Mouse (Mus musculus) midbrain, embryonic 11.5 days (tissue): ENCODE data around the gene Ubqln1. TPM values are rescaled to one million over a fixed set of nuclear protein-coding genes. Genes with fewer than 3 reads are reported as not detected.

Experiments used
- ATAC-seq: fragments of 200-750 bp; cut with Nextera tagmentation; 2 replicates; pipeline ENCODE4 v1.8.0; 2017; ENCODE audit warnings: moderate TSS enrichment, moderate library complexity; ENCODE audit not compliant: low FRiP score
- DNase-seq: peaks from one replicate; pipeline ENCODE4 v3.0.0; 2015; ENCODE audit warnings: low spot score; ENCODE audit errors: missing footprints
- H3K27ac ChIP-seq: fragments of 300-500 bp; sonication (generic); 2 replicates; pipeline ENCODE4 v1.5.1; 2014; ENCODE audit warnings: low read depth, low read length
- H3K27me3 ChIP-seq: fragments of 300-500 bp; sonication (generic); 2 replicates; pipeline ENCODE4 v1.6.1; 2014; ENCODE audit warnings: mild to moderate bottlenecking, low read length, moderate library complexity, mixed read lengths; ENCODE audit not compliant: control insufficient read depth, insufficient read depth
- H3K36me3 ChIP-seq: fragments of 300-500 bp; sonication (generic); 2 replicates; pipeline ENCODE4 v1.6.1; 2014; ENCODE audit warnings: mild to moderate bottlenecking, low read length, moderate library complexity, mixed read lengths; ENCODE audit not compliant: control insufficient read depth, insufficient read depth
- H3K4me1 ChIP-seq: fragments of 300-500 bp; sonication (generic); 2 replicates; pipeline ENCODE4 v1.6.1; 2014; ENCODE audit warnings: low read length; ENCODE audit not compliant: control insufficient read depth, insufficient read depth
- H3K4me2 ChIP-seq: fragments of 300-500 bp; sonication (generic); 2 replicates; pipeline ENCODE4 v1.6.1; 2014; ENCODE audit warnings: mild to moderate bottlenecking, moderate library complexity
- H3K4me3 ChIP-seq: fragments of 300-500 bp; sonication (generic); 2 replicates; pipeline ENCODE4 v1.5.1; 2014; ENCODE audit warnings: low read depth, low read length
- H3K9ac ChIP-seq: fragments of 300-500 bp; sonication (generic); 2 replicates; pipeline ENCODE4 v1.6.1; 2014; ENCODE audit warnings: low read length
- H3K9me3 ChIP-seq: fragments of 300-500 bp; sonication (generic); 2 replicates; pipeline ENCODE4 v1.6.1; 2016; ENCODE audit warnings: low read length; ENCODE audit not compliant: control insufficient read depth
- WGBS: fragments of 180-500 bp; shearing (Covaris S2); extraction: QIAGEN DNeasy Blood & Tissue Kit; methylation state at CpG from one replicate; pipeline ENCODE4 v1.1.7; 2014; 5-methylcytosine and 5-hydroxymethylcytosine counted together
- polyA plus RNA-seq: library from polyadenylated mRNA; unstranded; fragments of >200 nt; fragmentation: Nextera tagmentation; extraction: Ambion mirVana; gene quantifications from 2 replicates; pipeline ENCODE4 v1.2.1, GENCODE M21; 2014

Ubqln1 gene
- polyA plus RNA-seq, 1 experiment from 2014 or later: 155 TPM

DNA sequence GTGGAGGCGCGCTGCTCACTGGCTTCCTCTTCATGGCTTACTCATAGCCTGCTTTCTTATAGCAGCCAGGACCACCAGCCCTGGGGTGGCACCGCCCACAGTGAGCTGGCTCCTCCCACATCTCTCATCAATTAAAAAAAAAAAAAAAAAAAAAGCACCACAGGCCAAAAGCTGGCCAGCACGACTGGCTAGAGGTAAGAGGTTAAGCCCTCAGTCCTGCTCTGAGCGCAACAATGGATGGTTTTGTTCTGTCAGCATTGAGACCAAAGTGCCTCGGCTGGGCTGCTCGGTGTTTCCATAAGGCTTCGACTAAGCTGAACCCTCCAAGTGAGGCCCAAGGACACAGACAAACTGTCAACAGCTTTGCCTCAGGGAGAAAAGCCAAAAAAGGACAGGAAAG is 10.2 kb upstream of the Ubqln1 start:
- Histone ChIP-seq H3K9ac (no peak overlapping the region), H3K9me3 (no peaks in the 10 kb centered on the region; the same call in 1 of the 2 replicates), H3K36me3 (no peaks in the 10 kb centered on the region), H3K4me3 (no peak overlapping the region), H3K4me2 (no peak overlapping the region), H3K27me3 (no peaks in the 10 kb centered on the region), H3K4me1 (no peaks in the 10 kb centered on the region), H3K27ac (no peak overlapping the region)
- ATAC-seq (no peak), DNase-seq (no peak)
- WGBS: 53% methylated on average over 8 of the region's 8 CpGs

DNA sequence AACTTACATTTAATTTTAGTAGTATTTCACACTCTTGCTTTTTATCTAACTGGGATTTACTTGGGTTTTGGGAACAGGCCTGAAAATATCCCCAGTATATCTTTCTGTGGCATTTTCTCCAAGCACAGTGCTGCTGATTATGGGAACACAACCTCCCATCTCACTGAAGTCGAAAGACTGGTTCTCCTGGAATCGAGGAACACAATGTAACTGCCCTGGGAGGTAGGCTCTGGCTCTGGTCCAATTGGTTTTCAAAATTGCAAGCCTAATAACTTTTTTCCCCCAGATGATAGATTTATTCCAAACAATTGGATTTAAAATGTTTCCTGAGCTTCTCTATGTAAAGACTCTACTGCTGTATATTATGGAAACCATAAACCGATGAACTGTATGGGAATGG is 4.8 kb upstream of the Ubqln1 start:
- Histone ChIP-seq H3K36me3 (no peaks in the 10 kb centered on the region), H3K9ac (no peak overlapping the region), H3K9me3 (no peaks in the 10 kb centered on the region), H3K4me1 (peaks cover 6% of the 10 kb centered on the region), H3K4me3 (no peak overlapping the region), H3K27ac (no peak overlapping the region), H3K4me2 (no peak overlapping the region), H3K27me3 (no peaks in the 10 kb centered on the region)
- DNase-seq: no peak
- no peak for ATAC-seq
- 90% methylated on average over 3 of the region's 3 CpGs for WGBS

DNA sequence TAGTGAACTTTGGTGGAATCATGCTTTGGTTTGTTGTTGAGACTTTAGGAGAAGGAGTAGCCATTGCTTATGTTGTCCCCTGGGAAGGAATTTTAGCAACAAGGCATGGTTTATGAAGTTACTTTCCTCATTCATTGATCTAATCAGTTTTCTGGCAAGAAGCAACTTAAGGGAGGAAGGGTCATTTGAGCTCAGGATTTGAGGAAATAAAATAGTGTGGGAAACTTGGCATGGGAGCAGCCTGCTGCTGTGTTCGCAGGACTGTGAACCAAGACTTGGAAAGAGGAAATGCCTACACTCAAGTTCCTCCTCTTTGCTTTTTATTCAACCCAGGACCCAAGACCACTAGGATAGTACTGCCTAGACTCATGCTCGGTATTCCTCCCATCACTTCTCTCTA is 2.1 kb upstream of the Ubqln1 start:
- Histone ChIP-seq H3K36me3 (no peaks in the 10 kb centered on the region), H3K27ac (no peak overlapping the region), H3K4me1 (peaks cover 18% of the 10 kb centered on the region), H3K4me2 (no peak overlapping the region), H3K4me3 (no peak overlapping the region), H3K27me3 (no peaks in the 10 kb centered on the region), H3K9me3 (no peaks in the 10 kb centered on the region), H3K9ac (no peak overlapping the region)
- 87% methylated on average over 2 of the region's 2 CpGs for WGBS
- DNase-seq (no peak), ATAC-seq (no peak)

DNA sequence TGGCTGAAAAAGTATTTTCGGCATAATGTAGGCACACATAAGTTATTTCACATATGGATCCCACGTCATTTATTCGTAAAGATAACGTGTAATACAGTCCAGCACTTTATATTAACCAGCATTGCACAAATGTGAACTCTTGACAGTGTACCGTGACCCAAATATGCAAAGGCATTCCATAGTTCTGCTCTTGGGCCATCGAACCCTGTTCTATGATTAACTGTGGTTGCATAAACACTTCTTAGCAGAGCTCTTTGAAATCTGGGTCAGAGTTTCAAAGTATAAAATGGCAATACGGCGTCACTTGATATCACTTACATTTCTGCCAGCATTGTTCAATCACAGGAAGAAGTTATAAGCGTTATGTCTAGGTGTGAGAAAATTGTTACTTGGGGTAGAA is 942 bp upstream of the Ubqln1 start:
- WGBS: 92% methylated on average over 9 of the region's 9 CpGs
- no peak for DNase-seq
- Histone ChIP-seq H3K27ac (no peak overlapping the region), H3K27me3 (no peaks in the 10 kb centered on the region), H3K4me2 (peak overlapping the region; percentile 63), H3K36me3 (no peaks in the 10 kb centered on the region), H3K4me3 (0 out of 2 replicates have a peak overlapping the region, but pooled peaks have one; percentile 84), H3K9ac (peak overlapping the region; percentile 92), H3K4me1 (peaks cover 18% of the 10 kb centered on the region), H3K9me3 (no peaks in the 10 kb centered on the region)
- no peak for ATAC-seq

DNA sequence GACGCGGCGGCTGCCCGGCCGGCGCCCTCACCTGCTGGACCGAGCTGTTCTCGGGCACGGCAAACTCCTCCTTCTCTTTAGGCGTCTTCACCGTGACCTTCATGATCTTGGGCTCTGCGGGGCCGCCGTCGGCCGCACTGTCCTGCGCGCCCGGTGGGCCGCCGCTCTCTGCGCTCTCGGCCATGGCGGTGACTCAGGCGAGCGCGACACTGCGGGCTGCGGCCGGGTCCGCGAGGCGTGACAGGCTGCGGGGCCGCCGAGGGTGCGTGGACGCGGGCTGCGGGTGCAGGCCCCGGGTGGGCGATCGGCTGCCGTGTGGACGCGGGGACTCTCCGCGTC is 231 bp downstream of the Ubqln1 start:
- H3K9ac ChIP-seq: peak overlapping the region; percentile 92
- H3K4me1 ChIP-seq: peaks cover 18% of the 10 kb centered on the region
- ATAC-seq (peak; percentile 87), DNase-seq (no peak)
- H3K4me3 ChIP-seq: peak overlapping the region; percentile 84
- H3K36me3 ChIP-seq: no peaks in the 10 kb centered on the region
- under 1% methylated on average over 45 of the region's 48 CpGs for WGBS
- peak overlapping the region; percentile 57 for H3K27ac ChIP-seq
- H3K27me3 ChIP-seq: no peaks in the 10 kb centered on the region
- no peaks in the 10 kb centered on the region for H3K9me3 ChIP-seq
- peak overlapping the region; percentile 63 for H3K4me2 ChIP-seq

DNA sequence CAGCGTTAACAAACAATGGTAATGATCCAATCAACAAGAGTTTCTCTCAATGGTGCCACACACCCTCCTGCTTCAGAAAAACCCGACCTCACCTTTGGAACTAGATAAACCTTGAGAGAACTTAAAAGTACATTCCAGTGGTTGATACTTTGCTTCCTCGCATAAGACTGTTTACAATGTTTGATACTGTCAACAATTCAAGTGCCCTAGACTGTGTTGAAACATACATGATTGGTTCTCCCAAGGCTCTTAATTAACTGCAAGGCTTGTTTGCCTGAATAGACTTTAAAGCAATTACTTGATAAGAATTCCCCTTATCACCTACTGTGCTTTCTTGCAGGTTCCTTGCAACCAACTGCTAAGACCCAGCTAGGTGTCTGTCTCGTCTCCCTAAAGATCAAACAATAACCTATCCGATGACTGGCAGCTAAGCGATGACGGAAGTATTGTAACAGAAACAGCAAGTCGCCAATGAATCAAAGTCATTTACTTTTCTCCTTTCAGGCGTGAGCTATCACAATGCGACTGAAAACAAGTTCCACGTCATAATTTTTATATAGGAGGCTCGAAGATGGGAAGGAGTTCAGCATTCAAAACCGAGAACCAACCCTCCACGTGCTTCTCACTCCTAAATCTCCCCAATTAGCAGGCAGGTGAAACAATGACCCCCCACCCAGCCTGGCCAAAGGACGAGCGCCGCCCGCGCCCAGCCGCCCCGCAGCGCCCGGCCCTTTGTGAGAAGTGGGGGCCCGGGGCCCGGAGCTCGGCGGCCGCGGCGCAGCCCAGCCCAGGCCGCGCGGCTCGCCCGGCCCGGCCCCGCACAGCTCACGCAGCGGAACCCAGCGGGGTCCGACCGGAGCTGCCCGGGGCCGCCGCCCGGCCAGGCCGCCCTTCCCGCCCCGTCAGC is 854 bp downstream of the Ubqln1 start:
- ATAC-seq: peak; percentile 84

DNA sequence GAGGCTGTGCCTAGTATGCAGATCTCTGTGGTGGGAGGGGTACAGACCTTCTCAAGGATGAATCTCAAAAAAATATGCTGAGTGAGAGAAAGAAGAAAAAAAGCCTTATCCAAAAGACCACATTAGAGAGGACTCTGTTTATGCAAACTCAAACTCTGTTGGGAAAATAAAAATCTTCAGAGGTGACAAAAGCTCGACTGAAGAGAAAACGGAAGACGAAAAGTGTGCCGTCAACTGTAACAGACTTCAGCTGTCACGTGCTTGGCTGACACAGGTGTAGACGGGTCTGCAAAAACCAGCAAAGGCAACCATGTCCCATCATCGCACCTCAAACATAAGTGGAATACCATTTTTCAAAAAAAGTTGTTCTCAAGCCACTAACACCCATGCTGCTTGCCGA is 1.7 kb downstream of the Ubqln1 start:
- H3K9ac ChIP-seq: peak overlapping the region; percentile 33
- H3K9me3 ChIP-seq: no peaks in the 10 kb centered on the region
- H3K36me3 ChIP-seq: no peaks in the 10 kb centered on the region
- no peaks in the 10 kb centered on the region for H3K27me3 ChIP-seq
- peak overlapping the region; percentile 84; the same call in 1 of the 2 replicates for H3K4me3 ChIP-seq
- peak overlapping the region; percentile 63 for H3K4me2 ChIP-seq
- ATAC-seq (no peak), DNase-seq (no peak)
- H3K27ac ChIP-seq: no peak overlapping the region
- WGBS: 75% methylated on average over 8 of the region's 8 CpGs
- H3K4me1 ChIP-seq: peaks cover 18% of the 10 kb centered on the region

More for the DNA sequence above, 854 bp downstream of the Ubqln1 start:
- no peaks in the 10 kb centered on the region for H3K36me3 ChIP-seq
- H3K9ac ChIP-seq: peak overlapping the region; percentile 92
- peaks cover 18% of the 10 kb centered on the region for H3K4me1 ChIP-seq
- WGBS: 4% methylated on average over 26 of the region's 49 CpGs
- peak overlapping the region; percentile 63 for H3K4me2 ChIP-seq
- peak; percentile 86 for DNase-seq
- no peaks in the 10 kb centered on the region for H3K9me3 ChIP-seq
- peak overlapping the region; percentile 57 for H3K27ac ChIP-seq
- no peaks in the 10 kb centered on the region for H3K27me3 ChIP-seq
- peak overlapping the region; percentile 84 for H3K4me3 ChIP-seq

DNA sequence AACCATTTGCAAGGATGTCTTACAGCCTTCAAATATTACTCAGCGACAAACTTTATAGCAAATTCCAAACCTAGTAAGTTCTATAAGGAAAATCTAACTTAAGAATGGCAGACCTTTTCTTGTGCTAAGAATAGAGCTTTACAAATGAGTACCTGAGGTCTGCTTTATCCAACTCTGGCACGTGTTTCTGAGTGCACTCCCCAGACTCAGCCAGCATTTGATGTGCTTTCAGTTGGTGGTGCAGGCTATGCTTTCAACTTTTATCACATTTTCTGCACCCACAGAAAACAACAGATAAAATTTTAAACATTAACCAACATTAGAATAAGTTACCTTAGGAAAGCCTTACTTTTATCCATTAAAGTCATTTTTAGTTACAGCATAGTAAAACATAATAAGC is 2.9 kb downstream of the Ubqln1 start:
- H3K4me2 ChIP-seq: no peak overlapping the region
- ATAC-seq: no peak
- no peak overlapping the region for H3K4me3 ChIP-seq
- 84% methylated on average over 2 of the region's 2 CpGs for WGBS
- no peak overlapping the region for H3K9ac ChIP-seq
- H3K27ac ChIP-seq: no peak overlapping the region
- DNase-seq: no peak
- no peaks in the 10 kb centered on the region for H3K27me3 ChIP-seq
- no peaks in the 10 kb centered on the region for H3K9me3 ChIP-seq
- no peaks in the 10 kb centered on the region for H3K36me3 ChIP-seq
- H3K4me1 ChIP-seq: peaks cover 18% of the 10 kb centered on the region

DNA sequence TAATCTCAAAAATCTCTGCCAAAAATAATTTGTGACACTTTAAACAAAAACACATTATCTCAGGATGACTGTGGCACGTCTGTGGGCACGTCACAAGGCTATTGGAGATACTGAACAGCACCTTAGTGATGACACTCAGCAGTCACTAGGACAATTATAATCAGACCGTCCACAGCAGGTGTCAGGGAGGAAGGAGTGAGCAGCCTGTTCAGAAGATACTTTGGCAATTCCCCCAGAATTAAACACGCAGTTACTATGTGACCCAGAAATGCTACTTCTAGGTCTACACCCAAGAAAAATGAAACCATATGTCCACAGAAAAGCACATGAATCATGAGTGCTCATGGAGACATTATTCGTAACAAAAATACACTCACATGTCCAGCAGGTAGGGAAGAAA is 5.0 kb downstream of the Ubqln1 start:
- H3K4me1 ChIP-seq: peaks cover 11% of the 10 kb centered on the region
- H3K9ac ChIP-seq: no peak overlapping the region
- 89% methylated on average over 5 of the region's 5 CpGs for WGBS

More for the DNA sequence above, 5.0 kb downstream of the Ubqln1 start:
- ATAC-seq (no peak), DNase-seq (no peak)
- no peak overlapping the region for H3K4me3 ChIP-seq
- H3K4me2 ChIP-seq: no peak overlapping the region
- no peaks in the 10 kb centered on the region for H3K9me3 ChIP-seq
- H3K27me3 ChIP-seq: no peaks in the 10 kb centered on the region
- no peaks in the 10 kb centered on the region for H3K36me3 ChIP-seq
- no peak overlapping the region for H3K27ac ChIP-seq
